Mouse (Mus musculus): ENCODE data around the gene Pigm. TPM values are rescaled to one million over a fixed set of nuclear protein-coding genes. Genes with fewer than 3 reads are reported as not detected.

The Pigm gene
- total RNA-seq, 2 experiments from 2014 or later = 10.2 to 13.8 TPM

- ATAC-seq (replicated peaks; ENCODE audit: poor library complexity, severe bottlenecking) = no peak
These were observed 33.1 kb downstream of the Pigm start for GRCm38 (mm10) chr1:172409431-172409830.

DNA sequence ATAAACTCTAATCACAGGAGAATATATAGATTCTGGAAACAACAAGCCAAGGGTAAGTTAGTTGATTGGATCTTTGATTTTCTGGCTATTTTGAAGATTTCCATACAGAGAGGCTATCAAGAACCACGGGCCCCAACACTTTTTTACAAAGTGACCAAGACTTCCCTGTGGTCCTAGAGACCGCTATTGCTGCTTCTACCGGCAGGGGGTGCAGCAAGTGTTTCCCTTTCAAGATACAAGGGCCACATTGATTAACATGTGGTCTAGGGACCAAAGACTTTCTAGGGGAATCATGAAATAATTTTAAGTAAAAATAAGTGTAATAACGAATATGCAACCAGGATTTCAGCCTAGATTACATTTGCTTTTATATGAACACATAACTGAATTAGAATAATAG lies 34.5 kb downstream of the Pigm start:
- peak; percentile 74 for ATAC-seq (replicated peaks; ENCODE audit: poor library complexity, severe bottlenecking)

DNA sequence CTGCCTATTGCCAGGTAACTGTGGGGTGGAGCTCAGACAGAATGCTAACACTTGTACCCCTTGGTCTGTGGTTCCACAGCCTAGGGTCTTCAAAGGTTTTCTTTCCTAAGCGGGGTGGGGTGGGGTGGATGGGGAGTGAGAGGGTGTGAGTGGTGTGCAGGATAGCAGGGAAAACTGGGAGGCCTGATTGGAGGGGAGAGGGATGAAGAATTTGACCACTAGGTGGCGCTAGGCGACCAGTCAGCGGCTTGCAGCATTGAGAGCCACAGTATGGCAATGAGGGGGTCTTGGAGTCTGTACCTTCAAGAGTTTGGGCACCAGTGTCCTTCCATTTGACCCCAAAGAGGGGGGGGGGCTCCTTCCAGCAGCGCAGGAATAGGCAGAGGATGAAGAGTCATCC lies 35.9 kb downstream of the Pigm start:
- peak; percentile 71 for ATAC-seq (replicated peaks; ENCODE audit: poor library complexity, severe bottlenecking)

GRCm38 (mm10) chr1:172413491-172414230 lies 37.3 kb downstream of the Pigm start:
- no peak for ATAC-seq (replicated peaks; ENCODE audit: poor library complexity, severe bottlenecking)

DNA sequence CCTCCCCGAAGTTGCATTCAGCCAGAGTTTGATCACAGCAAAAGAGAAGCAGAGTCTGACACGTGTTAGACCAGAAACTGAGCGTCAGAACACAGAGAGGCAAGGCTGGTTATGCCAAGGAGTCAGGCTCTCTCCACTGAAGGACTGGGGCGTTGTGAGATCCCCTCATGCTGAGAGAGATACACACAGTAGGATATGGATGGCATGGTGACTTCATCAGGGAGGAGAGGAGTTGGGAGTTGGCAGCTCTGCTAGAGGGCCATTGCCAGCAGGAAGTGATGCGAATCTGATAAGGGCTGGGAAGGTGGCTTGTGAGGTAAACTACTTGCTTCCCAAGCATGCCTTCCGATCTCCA lies 37.9 kb downstream of the Pigm start:
- ATAC-seq (replicated peaks; ENCODE audit: poor library complexity, severe bottlenecking) = no peak

- ATAC-seq (replicated peaks; ENCODE audit: poor library complexity, severe bottlenecking) = no peak
These were observed 38.7 kb downstream of the Pigm start for GRCm38 (mm10) chr1:172415061-172415460.

GRCm38 (mm10) chr1:172418173-172418572 lies 41.8 kb downstream of the Pigm start:
- peak; percentile 76 for ATAC-seq (replicated peaks; ENCODE audit: poor library complexity, severe bottlenecking)

DNA sequence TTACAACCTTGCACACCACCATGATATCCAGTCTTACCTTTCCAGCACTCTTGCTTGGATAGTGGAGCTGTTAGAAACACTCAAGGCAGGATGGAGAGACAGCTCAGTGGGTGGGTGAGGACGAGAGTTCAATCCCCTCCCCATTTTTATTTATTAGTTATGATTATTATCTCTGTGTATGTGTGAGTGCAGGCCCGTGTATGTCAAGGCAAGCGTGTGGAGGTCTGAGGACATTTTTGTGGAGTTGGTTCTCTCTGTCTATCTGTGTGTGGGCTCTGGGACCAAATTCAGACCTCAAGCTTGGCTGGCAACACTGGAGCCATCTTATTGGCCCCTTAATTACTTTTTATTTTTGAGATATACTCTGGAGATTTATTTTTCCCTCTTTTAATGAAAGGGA lies 42.3 kb downstream of the Pigm start:
- ATAC-seq (replicated peaks; ENCODE audit: poor library complexity, severe bottlenecking) = no peak

DNA sequence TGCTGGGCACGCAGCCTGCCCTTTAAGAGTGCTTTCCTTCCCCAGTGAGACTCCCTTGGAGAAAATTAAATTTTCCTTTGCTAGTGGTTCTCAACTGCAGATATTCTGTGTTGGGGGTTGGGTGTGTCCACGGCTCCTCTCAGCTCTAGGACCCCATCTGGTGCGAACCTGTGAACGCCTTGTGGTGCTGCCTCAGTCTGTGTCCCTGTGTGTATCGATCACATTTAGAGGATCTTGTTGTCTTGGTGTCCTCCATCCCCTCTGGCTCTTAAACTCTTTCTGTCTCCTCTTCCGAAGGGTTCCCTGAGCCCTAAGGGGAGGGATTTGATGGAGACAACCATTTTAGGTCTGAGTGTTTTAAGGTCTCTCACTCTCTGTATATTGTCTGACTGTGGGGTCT lies 43.8 kb downstream of the Pigm start:
- no peak for ATAC-seq (replicated peaks; ENCODE audit: poor library complexity, severe bottlenecking)

DNA sequence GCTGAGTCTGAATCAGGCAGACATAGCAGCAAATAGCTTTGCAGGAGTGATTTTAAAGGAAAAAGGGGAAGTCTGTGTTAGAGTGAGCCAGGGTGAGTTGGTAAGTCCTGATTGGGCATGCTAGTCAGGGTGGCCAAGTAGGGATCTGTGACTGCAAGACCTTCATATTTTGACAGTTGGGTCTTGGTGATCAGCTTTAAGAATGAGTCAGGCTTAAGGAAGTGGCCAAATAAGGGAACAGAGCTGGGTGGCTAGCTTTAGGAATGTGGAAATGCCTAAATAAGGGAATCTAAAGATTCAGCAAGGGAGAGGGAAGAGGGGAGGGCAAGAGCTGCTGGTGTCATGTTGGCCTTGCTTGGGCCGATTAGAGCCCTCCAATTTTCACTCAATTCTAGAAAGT lies 47.0 kb downstream of the Pigm start:
- ATAC-seq (replicated peaks; ENCODE audit: poor library complexity, severe bottlenecking) = peak; percentile 99

DNA sequence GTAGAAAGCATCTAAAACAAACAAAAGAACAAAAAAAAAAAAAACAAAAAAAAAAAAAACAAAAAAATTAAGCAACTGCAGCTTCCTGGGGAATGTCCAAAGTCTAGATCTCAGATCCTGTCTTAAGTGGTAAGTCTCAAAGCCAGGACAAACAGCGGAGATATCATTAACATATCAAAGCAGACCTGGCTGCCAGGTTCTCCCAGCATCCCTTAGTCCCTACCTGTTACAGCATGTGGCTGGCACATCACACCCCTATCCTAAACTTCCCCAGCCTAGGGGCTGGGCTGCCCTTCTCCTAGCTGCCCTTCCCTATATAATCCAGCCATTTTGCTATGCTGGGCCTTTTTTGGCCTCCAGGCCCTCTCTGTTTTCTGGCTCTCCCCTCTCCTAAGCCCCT lies 50.1 kb downstream of the Pigm start:
- no peak for ATAC-seq (replicated peaks; ENCODE audit: poor library complexity, severe bottlenecking)

DNA sequence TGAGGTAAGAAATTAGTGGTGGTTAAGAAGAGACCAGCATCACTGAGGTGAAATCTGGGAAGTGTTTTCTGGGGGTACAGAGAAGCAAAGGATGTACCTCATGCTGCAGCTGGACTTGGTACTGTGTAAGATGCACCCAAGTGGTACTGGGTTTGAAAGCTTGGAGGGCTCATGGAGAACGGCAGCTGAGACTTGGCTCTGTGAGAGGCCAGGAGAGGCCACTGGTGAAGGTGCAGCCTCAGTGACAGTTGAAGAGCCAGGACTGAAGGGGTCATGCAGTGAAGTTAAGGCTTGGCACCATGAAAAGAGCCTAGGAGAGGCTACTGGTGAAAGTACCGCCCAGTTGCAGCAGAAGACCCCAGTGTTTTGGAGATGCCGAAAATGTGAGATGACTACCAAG lies 51.5 kb downstream of the Pigm start:
- ATAC-seq (replicated peaks; ENCODE audit: poor library complexity, severe bottlenecking) = no peak

GRCm38 (mm10) chr1:172428614-172429013 lies 52.3 kb downstream of the Pigm start:
- ATAC-seq (replicated peaks; ENCODE audit: poor library complexity, severe bottlenecking) = no peak

GRCm38 (mm10) chr1:172430731-172431220 lies 54.4 kb downstream of the Pigm start:
- peak; percentile 44; the same call in 1 of the 2 replicates for ATAC-seq (replicated peaks; ENCODE audit: poor library complexity, severe bottlenecking)

DNA sequence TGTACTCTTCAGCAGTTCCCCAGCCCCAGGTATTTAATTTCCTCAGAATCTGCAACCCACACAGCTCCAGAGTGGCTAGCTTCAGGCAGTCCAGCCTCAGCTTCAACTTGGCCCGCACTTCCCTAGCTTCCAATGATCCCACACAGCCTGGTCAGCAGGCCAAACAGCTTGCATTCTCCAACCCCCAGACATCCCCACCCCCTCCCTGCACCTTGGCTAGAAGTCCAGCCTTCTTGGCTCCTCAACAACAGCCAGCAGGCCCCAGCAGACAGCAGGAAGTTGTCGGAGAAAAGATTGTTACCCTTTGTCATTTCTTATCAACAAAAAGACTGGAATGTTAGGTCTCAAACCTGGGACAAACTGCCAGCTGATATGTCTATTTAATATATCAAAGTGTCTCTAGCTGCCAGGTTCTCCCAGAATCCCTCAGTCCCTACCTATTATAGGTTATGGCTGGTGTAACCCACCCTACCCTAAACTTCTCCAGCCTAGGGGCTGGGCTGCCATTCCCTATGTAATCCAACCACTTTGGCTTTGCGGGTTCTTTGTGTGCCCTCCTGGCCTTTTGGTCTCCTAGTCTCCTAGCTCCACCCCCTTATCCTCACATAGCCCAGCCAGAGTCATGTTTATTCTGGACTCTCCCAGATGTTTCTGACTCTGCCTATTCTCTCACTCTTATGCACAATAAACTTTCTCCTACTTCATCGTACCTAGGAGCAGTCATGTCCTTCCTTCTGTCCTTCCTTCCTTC lies 55.7 kb downstream of the Pigm start:
- no peak for ATAC-seq (replicated peaks; ENCODE audit: poor library complexity, severe bottlenecking)

- no peak for ATAC-seq (replicated peaks; ENCODE audit: poor library complexity, severe bottlenecking)
These were observed 56.2 kb downstream of the Pigm start for GRCm38 (mm10) chr1:172432587-172432955.

DNA sequence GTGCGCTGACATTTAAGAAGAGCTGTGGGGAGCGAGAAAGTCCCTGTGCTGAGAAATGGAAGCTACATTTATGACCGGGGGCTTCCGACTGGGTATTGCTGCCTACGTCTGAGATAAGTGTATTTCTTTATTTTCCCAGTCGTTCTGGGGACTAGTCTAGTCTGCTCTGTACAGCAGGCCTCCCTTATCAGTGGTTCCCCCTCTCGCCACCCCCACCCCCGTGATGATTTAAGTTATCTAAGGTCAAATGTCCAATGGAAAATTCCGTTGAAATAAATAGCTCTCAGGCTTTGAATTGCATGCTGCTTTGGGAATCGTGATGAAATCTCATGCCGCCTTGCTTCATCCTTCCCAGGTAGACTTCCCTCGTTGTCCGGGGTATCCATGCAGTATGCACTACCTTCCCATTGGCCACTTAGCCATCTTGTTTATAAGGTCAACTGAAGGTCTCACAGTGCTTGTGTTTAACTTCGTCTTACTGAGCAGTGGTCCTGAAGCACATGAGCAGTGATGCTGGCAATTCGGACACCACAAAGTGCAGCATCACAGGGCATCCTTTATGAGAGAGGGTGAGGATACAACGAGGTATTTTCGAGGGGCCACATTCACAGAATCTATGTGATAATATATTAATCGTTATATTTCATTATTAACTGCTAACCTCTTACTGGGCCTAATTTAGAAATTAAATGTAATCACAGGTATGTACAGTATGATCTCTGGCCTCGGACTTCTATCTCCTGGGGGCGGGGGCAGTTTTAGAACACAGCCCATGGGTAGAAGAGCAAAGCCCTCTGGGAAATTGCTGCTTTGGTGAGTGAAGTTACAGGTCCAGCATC lies 56.9 kb downstream of the Pigm start:
- no peak for ATAC-seq (replicated peaks; ENCODE audit: poor library complexity, severe bottlenecking)
